Mouse (Mus musculus): ENCODE data around the gene C2cd2l. TPM values are rescaled to one million over a fixed set of nuclear protein-coding genes. Genes with fewer than 3 reads are reported as not detected.
A peak's percentile ranks its signal among the peaks of the same experiment; 100 is the strongest.
"Not testable (repeated sequence)": the region's sequence is repeated elsewhere in the genome, so short reads cannot be mapped to it uniquely, and the experiment has no call there.

Gene C2cd2l
- total RNA-seq, 2 experiments from 2014 or later, result 128 to 144 TPM

DNA sequence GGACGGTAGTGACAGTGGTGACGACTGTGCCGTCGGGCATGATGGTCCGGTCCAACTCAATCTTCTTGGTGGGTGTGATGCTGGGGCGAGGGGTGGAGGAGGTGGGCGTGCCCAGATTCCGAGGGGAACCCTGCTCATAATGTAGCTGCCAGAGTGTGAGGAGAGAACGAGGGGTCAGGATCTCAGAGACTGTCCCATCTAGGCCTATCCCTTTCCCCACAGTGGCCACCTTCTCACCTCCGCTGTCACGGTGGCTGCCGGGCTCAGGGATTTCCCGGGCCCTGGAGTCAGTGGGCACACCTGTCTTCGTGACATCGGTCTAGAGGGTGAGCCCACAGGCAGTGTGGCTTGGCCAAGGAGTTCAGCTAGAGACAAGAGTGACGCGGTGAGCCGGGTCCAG is 5.2 kb downstream of the C2cd2l start:
- no peak for DNase-seq (ENCODE audit: low spot score in 2 of 2)

DNA sequence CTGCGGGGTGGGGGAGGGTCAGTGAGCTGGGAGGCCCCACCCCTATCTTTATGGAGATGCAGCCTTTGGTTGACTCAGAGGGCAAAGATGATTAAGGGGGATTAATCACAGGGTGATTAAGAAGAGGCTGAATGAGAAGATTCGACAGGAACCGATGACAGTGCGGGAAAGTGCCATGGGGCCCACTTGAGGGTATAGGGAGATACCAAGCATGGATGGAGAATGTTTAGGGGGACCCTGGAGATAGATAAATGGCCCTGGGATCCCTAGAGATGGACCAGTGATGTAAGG is 5.9 kb downstream of the C2cd2l start:
- DNase-seq (ENCODE audit: low spot score in 2 of 2), result no peak

DNA sequence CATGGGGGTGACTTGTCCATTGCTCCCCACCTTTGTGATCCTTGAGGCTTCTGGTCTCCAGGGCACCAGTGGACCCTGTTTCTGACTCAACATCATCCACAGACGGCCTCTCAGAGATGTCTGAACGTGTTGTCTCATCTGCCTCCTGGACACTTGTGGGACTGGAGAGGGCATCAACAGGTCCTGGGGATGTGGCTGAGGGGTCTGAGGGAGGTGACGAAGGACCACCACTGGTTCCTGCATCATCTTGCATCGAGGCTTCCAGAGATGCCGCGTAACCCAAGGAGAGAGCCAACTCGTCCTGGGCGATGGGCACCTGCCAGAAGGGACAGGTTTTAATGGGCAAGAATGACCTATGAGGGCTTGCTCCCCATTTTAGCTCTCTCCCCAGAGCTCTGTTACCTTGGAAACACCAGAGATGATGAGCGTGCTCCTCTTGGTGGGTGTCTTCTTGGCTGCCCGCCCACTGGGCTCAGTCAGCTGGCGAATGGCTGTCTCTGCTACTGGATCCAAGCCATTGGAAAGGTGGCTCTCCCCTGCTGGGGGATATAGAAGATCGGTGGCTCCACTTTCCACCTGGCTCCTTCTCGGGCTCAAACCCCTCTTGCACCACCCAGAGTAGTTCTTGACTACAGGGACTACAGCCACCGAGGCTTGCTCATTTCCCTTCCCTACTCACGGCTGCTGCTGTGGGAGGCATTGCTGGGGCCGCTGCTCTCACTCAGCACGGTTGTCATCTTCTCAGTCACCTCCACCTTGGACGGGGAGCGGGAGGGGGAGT is 6.4 kb downstream of the C2cd2l start:
- peak; percentile 73 to 77 for DNase-seq (ENCODE audit: low spot score in 2 of 2)

GRCm38 (mm10) chr9:44311136-44312134 is 8.7 kb downstream of the C2cd2l start:
- DNase-seq (ENCODE audit: low spot score in 2 of 2), result no peak

DNA sequence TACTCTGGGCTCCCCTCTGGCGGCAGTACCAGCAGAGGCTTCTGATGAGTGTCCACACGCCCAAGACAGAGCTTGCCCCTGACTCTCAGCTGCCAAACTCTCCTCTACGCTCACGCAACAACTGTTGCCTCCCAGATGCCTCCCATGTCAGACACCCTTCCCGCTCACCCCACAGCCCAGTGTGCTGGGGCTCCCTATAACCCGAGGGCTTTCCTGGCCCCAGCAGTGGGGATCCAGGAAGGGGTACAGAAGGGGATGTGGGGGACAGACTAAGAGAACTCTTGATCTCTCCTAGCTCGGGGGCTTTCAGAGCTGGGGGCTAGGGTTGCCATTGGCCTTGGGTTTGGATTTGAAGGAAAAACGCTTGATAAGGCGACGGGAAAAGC is 9.3 kb downstream of the C2cd2l start:
- DNase-seq (ENCODE audit: low spot score in 2 of 2), result no peak

DNA sequence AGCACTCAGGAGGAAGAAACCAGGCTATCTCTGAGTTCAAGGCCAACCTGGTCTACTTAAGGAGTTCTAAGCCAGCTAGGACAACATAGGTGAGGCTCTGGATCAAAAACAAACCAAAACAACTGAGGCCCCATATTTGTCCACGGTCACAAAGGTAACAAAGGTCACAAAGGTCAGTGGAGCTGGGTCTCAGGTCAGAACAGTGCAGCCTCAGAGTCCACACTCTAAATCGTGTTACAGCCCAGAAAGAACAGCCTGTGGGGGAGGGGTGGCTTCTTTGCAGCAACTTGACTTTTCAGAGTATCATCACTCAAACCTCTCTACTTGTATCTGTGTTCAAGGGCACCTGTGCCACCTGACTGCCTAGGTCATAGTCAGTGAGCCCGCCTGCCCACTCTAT is 10.3 kb downstream of the C2cd2l start:
- DNase-seq (ENCODE audit: low spot score in 2 of 2), result no peak

- DNase-seq (ENCODE audit: low spot score in 2 of 2), result no peak
Measured at GRCm38 (mm10) chr9:44307248-44307647, 12.8 kb downstream of the C2cd2l start.

GRCm38 (mm10) chr9:44306532-44306931 is 13.6 kb downstream of the C2cd2l start:
- DNase-seq (ENCODE audit: low spot score in 2 of 2), result no peak

DNA sequence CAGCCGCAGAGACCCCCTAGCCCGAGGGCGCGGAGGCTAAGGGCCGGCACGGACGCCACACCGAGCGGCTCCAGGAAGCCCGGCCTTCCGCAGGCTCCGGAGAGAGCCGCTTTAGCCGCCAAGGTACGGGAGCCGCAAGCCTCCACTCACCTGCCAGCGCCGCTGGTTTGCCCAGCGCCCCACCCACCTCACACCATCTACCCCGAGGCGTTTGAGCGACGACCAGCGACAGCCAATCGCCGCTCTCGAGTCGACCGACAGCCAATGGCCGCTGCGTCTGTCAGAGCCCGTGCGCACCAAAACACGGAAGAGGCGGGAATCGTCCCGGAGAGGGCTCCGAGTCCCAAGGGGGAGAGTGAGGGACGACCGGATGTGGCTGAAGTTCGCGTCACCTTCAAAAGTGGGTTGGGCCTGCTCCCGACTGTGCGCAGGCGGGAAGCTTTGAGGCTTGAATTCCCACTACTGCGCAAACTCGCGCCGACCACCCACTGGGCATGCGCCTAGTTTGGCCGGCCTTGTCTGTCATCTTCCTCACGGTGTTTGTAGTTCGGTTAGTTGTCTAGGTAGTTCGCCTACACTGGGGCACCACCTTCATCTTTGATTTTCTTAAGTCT is 14.5 kb downstream of the C2cd2l start, which contains the start of gene Hinfp:
Gene Hinfp, minus strand, starts transcription at position 206 of the 614 bp plus-strand sequence.
- peak; percentile 96 to 99 for DNase-seq (ENCODE audit: low spot score in 2 of 2)

DNA sequence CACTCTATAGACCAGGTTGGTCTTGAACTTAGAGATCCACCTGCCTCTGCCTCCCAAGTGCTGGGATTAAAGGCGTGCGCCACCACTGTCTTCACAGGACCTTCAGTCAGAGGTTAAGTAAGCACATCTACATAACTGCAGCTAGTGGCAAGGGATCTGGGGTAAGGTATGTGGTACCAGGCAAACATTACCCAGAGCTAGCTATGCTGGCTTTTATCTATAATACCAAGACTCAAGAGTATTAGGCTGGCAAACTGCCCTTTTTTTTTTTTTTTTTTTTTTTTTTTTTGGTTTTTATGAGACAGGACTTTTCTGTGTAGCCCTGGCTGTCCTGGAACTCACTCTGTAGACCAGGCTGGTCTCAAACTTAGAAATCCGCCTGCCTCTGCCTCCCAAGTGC is 20.1 kb downstream of the C2cd2l start:
- not testable (repeated sequence) for DNase-seq (ENCODE audit: low spot score in 2 of 2)

GRCm38 (mm10) chr9:44292490-44292889 is 27.6 kb downstream of the C2cd2l start:
- DNase-seq (ENCODE audit: low spot score in 2 of 2), result no peak

DNA sequence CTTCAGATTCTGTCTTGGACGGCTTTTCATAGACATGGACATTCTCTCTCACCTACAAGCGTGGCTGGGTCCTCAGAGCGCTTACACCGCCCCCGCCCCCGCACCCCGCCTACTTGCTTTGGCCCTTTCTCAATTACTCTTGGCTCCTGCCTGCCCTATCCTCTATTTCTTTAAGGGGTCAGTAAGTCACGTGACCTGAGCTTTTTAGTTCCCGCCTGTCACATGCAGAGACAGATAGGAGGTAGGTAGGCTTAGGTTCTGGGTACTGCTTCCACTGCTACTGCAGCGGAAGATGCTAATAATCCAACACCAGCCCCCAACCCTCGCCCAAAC is 31.2 kb downstream of the C2cd2l start:
- no peak for DNase-seq (ENCODE audit: low spot score in 2 of 2)

DNA sequence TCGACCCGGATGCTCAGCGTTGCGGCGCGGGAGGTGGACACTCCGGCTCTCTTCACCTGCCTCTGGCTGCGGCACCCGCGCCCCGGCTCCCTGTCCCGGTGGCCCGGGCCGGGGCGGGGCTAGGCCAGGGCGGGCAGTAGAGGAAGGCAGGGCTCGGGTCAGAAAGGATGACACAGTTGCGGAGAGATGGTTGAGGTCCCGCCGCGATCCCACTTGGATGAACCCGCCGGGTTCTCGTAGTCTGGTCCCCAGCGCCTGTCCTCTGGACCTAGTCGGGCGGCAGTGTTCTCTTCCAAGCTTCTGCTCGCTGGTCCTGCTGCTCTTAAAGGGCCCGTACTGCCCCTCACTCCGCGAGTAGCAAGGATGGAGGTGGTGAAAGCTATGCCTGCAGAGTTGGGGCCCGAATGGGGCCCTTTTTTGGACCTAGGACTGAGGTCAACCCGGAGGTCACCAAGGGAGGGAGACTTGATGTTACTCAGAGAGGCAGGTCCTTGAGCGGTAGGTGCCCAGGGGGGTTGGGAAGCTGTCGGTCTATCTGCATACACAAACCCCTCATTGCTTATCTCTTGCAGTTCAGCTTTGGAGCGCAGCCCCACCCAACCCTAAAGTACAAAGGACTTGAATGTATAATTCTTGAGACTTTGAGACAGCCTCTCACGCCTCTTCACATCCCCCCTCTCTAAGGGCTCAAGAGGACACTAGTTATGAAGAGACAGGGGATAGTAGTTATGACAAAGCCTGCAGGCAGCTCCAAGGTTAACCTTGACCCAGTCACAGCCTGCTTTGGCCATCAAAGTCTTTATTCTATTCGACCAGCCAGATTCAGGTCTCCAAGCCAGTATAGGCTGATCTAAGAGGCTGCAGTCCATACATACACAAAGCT is 31.8 kb downstream of the C2cd2l start, which contains the start of gene Abcg4:
Gene Abcg4, minus strand, starts transcription at position 540 of the 883 bp plus-strand sequence.
- peak in 1 of 2 experiments; percentile 64 for DNase-seq (ENCODE audit: low spot score in 2 of 2)

DNA sequence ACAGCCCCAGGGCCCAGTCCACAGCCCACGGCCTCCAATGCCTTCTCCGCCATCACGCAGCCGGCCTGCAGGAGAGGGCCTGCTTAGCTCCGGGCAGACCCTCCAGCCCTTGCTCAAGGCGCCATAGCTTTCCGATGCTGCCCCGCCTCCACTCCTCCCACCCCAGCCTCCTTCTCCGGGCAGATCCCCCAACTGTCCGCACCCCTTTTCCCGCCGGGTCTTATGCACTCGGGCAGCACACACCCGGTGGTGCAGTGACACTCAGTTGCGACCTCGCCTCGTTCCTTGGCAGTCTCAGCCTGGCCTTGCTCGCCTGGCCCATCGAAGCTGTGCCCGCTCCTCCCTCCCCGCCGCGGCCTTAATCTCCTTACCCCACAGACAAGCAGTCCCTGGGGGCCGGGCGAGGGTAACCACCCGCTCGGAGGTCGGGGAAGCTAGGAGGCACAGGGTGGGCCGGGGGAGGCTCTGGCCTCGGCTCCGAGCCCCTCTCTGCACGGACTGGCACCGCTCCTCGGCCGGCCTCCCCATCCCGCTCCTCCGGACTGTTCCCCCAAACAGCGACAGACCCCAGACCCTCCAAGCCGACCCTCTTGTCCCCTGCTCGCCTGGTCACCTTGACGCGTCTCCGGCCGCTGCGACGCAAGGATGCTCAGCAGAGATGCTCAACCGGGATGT is 32.5 kb downstream of the C2cd2l start:
- peak in 1 of 2 experiments; percentile 18 for DNase-seq (ENCODE audit: low spot score in 2 of 2)

DNA sequence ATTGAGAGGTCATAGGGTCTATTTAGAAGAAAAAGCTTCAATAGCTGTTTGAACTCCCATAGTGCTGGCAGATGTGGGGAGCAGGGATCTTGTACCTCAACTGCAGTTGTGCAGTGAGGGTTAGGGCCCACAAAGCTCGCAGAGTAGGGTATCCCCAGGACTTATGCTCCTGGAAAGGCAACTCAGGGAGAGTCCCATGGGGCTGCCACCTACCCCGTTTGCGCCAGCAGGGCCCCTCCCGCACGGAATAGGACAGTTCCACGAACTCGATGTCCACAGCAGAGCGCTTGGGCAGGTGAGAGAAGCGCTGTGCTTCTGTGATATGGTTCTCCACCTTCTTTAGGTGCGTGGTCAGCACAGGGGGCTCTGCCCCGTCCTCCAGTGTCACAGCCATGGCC is 33.1 kb downstream of the C2cd2l start:
- no peak for DNase-seq (ENCODE audit: low spot score in 2 of 2)

DNA sequence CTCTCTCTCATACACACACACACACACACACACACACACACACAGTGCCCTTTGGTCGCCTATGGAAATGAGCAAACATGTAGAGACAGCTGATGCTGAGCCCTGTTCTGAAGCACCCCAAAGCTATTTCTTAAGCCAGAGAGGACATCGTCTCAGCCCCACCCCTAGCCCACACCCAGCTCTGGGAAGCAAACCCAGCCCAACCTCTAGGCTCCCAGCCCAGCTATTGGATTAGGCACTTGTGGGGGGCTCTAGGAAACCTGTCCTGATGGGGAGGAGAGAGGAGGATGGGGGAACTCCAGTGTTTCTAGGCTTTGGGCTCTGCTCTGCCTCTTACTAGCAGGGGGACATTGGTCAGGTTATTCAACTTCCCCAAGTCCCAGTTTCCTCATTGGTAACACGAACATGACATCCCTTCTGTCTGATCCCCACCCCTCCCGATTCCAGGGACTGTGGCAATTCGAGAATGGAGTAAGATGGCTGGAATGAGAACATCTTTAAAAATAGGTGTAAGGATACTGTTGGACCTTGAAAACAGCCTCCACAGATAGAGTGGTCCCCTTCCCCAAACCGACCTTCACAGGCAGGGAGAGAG is 33.7 kb downstream of the C2cd2l start:
- no peak for DNase-seq (ENCODE audit: low spot score in 2 of 2)

GRCm38 (mm10) chr9:44283183-44283582 is 36.9 kb downstream of the C2cd2l start:
- no peak for DNase-seq (ENCODE audit: low spot score in 2 of 2)

- no peak for DNase-seq (ENCODE audit: low spot score in 2 of 2)
Measured at GRCm38 (mm10) chr9:44269973-44270372, 50.1 kb downstream of the C2cd2l start.

GRCm38 (mm10) chr9:44269077-44269476 is 51.0 kb downstream of the C2cd2l start:
- DNase-seq (ENCODE audit: low spot score in 2 of 2), result no peak

DNA sequence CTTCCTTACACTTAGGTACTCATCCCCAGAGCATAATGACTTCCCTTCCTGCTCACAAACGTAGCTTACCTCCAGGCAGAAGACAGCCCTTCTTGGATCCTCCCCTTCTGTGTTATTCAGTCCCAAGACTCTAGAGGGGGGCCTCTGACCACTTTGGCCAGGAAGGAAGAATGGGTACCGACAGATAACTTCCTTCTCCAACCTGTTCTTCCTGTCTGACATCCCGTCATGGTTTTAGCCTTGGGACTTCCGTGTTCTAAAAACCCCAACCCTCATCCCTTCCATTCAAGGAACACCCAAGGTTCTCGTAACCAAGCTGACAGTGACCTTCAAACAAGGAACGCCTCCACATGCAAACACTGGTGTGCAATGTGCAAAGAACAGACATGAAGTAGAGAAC is 51.7 kb downstream of the C2cd2l start, which contains the start of gene Nlrx1:
Gene Nlrx1, minus strand, starts transcription at position 168 of the 400 bp plus-strand sequence.
- no peak for DNase-seq (ENCODE audit: low spot score in 2 of 2)
